Mouse (Mus musculus) cerebellum, postnatal 10 days (tissue): ENCODE measurements around the gene Man2b2.

Experiments
- DNase-seq, 2 experiments: peaks; one replicate each; pipeline ENCODE4 v3.0.0; 2021; ENCODE audit warnings: mixed read lengths in 2 of 2

The Man2b2 gene

GRCm38 (mm10) chr5:36766958-36767703, 63.3 kb downstream of the Man2b2 start:
- peak; percentile 80 for DNase-seq

- no peak for DNase-seq
These were observed 70.6 kb downstream of the Man2b2 start for GRCm38 (mm10) chr5:36759848-36760247.

- DNase-seq: no peak
These were observed 73.4 kb downstream of the Man2b2 start for GRCm38 (mm10) chr5:36757033-36757432.
